Mouse (Mus musculus): Measurements from ENCODE around the gene Adarb1.

Adarb1 gene

GRCm38 (mm10) chr10:77305766-77306165 lies 112.3 kb downstream of the Adarb1 start:
- WGBS: 88% methylated on average over 8 of the region's 8 CpGs

- 73% methylated on average over 4 of the region's 4 CpGs for WGBS
These were observed 113.1 kb downstream of the Adarb1 start for GRCm38 (mm10) chr10:77304840-77305533.

GRCm38 (mm10) chr10:77304362-77304761 lies 113.7 kb downstream of the Adarb1 start:
- 87% methylated on average over 3 of the region's 3 CpGs for WGBS

- 91% methylated on average over 4 of the region's 4 CpGs for WGBS
These were observed 117.2 kb downstream of the Adarb1 start for GRCm38 (mm10) chr10:77300934-77301297.

- 87% methylated on average over 8 of the region's 8 CpGs for WGBS
These were observed 117.7 kb downstream of the Adarb1 start for GRCm38 (mm10) chr10:77300237-77300933.

GRCm38 (mm10) chr10:77299194-77299593 lies 118.9 kb downstream of the Adarb1 start:
- WGBS: 90% methylated on average over 2 of the region's 2 CpGs

GRCm38 (mm10) chr10:77298621-77299020 lies 119.4 kb downstream of the Adarb1 start:
- WGBS: 73% methylated on average over 8 of the region's 8 CpGs

GRCm38 (mm10) chr10:77294691-77295090 lies 123.4 kb downstream of the Adarb1 start:
- 59% methylated on average over 12 of the region's 12 CpGs for WGBS

GRCm38 (mm10) chr10:77290624-77291366 lies 127.3 kb downstream of the Adarb1 start:
- WGBS: 57% methylated on average over 17 of the region's 17 CpGs

- 76% methylated on average over 8 of the region's 8 CpGs for WGBS
These were observed 128.5 kb downstream of the Adarb1 start for GRCm38 (mm10) chr10:77289559-77289958.

- 48% methylated on average over 5 of the region's 5 CpGs for whole genome bisulfite sequencing
These were observed 129.4 kb downstream of the Adarb1 start for GRCm38 (mm10) chr10:77288639-77289195.

- 41% methylated on average over 8 of the region's 8 CpGs for WGBS
These were observed 130.4 kb downstream of the Adarb1 start for GRCm38 (mm10) chr10:77287626-77288025.

- WGBS: 46% methylated on average over 6 of the region's 6 CpGs
These were observed 133.2 kb downstream of the Adarb1 start for GRCm38 (mm10) chr10:77284832-77285231.

- 19% methylated on average over 6 of the region's 6 CpGs for WGBS
These were observed 135.2 kb downstream of the Adarb1 start for GRCm38 (mm10) chr10:77282822-77283221.

- 81% methylated on average over 1 of the region's 1 CpGs for WGBS
These were observed 136.0 kb downstream of the Adarb1 start for GRCm38 (mm10) chr10:77282085-77282484.

- 77% methylated on average over 11 of the region's 11 CpGs for WGBS
These were observed 144.9 kb downstream of the Adarb1 start for GRCm38 (mm10) chr10:77272980-77273730.

- WGBS: 80% methylated on average over 7 of the region's 7 CpGs
These were observed 148.9 kb downstream of the Adarb1 start for GRCm38 (mm10) chr10:77269129-77269528.

- 85% methylated on average over 14 of the region's 14 CpGs for WGBS
These were observed 151.0 kb downstream of the Adarb1 start for GRCm38 (mm10) chr10:77267027-77267426.

- 65% methylated on average over 8 of the region's 8 CpGs for WGBS
These were observed 151.8 kb downstream of the Adarb1 start for GRCm38 (mm10) chr10:77266281-77266680.

- 81% methylated on average over 17 of the region's 17 CpGs for WGBS
These were observed 157.7 kb downstream of the Adarb1 start for GRCm38 (mm10) chr10:77260166-77260875.
